Mouse (Mus musculus): ENCODE results near the gene Rapgef6. TPM values are rescaled to one million over a fixed set of nuclear protein-coding genes. Genes with fewer than 3 reads are reported as not detected.
A peak's percentile ranks its signal among the peaks of the same experiment; 100 is the strongest.

The Rapgef6 gene
- 13.0 and 13.1 TPM in 2 replicates for polyA plus RNA-seq (2012; rRNA removed)

DNA sequence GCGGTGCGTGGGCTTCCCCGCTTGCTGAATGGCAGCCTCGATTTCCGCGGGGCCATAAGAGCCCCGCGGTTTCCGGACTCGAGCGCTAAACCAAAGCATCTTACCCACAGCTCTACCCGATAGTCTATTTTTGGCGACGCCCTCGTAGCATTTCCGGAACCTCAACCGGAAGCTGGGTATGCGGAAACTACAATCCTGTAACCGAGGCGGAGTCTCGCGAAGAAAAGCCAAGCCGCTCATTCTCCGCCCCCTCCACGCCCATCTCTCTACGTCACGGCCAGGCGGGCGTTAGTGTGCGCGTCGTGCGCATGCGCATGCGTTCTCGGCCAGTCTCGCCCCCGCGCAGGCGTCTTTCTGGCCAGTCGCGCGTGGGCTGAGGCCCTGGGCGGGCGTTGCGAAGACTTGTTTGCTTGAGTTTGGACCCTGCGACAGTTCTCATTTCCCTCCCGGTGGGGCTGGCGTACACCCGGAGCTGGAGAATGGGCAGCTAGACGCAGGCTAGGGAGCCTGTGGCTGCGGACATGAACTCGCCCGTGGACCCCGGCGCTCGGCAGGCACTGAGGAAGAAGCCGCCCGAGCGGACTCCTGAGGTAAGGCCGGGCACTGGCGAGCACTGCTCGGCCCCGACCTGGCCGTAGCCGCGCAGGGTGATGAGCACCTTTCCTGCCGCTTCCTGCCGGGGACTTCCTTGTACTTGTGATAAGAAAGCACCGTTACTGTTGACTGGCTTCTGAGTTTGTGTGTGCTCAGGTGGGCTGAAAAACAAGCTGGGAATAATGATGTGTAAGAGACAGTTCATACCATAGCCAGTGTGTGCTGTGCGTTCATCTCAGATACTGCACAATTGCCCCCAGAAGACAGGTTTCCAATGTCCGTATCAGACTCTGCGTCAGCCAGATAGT lies at the start of gene Rapgef6:
Rapgef6 (plus strand) TSS at position 319 of the 902 bp plus-strand sequence.
- peak; percentile 91 for DNase-seq (ENCODE audit: low spot score)

DNA sequence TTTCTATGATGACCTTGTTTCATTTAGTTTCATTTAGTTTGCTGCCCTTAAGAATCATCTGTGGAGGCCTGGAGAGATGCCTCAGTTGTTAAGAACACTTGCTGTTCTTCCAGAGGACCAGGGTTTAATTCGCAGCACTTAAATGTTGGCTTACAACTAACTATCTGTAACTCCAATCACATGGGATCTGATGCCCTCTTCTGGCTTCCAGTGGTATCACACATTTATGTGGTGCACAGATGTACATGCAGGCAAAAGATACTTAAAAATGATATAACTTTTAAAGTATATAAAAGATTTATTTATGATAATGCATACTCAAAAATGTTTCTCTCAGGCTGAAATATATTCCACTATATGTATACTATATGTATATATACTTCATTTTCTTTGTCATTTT lies 44.2 kb upstream of the Rapgef6 start:
- no peak for DNase-seq (ENCODE audit: low spot score)

DNA sequence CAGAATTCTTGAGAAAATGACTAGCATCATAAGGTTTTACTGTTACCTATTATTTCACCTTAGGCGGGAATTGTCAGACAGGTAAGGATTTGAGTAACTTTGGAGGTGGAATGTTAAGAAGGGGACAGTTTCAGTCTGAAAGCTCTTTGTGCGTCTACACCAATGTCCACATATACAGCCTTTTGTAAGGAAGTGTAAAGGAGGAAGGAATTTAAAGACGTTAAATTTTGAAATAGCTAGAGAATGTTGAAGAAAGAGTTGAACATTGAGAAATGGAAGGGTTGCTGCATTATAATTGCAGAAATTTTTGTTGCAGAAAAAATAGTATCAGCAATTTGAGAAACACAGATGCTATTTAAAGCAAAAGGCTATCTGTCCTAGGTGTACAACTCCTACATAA lies 36.6 kb upstream of the Rapgef6 start:
- no peak for DNase-seq (ENCODE audit: low spot score)

DNA sequence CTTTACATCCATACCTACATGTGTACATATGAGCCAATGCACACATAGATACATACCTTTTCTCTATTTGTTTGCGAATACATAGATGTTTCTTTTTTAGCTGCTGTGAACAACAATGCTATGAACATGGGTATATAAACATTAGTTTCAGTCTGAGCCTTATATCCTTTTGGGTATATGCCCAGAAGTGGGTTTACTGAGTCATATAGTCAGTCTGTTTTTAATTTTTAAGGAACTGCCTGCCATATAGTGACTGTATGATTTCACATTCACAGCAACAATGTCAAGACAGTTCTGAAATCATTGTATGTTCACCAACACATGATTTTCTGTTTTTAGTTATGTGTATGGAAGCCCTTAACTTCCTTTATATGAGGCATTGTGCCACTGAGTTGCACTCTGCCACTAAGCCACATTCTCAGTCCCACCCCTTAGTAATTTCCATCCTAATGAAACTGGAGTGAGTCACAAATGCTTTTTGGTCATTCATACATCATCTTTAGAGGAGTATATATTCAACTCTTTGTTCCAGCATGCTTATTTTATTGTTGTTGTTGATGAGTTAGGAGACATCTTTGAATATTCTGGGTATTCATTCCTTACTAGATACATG lies 30.6 kb upstream of the Rapgef6 start:
- no peak for DNase-seq (ENCODE audit: low spot score)

DNA sequence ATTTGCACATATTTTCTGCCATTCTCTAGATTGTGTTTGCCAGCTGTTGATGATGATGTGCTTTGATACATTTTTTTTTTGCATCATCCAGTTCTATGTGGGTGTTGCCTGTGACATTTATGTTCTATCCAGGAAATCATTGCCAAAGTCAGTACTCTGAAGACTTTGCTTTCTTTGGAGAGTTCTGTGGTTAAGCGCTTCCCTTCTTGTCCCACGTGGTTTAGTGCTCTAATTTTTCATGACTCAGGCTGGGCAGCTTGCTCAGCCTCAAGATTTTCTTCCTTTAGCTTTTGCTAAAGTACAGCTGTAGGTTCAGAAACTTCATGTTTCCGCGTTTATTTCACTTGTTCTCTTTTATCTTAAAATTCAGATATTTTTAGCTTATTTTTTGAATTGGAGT lies 30.1 kb upstream of the Rapgef6 start:
- DNase-seq (ENCODE audit: low spot score), result no peak

DNA sequence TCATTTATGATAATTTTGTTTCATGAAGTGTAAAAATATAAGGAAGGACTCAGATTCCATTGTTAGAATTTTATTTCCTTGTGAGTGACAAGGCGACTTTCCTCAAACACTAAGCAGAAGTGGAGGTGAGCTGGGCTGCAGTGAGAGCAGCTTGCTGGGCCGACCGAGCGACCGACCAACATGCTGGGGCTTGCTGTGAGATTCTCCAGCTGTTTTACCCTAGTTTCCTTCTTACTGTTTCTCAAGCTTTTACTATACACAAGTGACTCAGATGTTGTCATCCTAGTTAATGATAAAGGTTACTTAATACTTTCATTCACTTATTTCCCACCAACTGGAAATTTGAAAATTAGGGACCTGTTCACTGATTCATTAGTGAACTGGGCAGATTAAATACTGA lies 22.8 kb upstream of the Rapgef6 start:
- no peak for DNase-seq (ENCODE audit: low spot score)

DNA sequence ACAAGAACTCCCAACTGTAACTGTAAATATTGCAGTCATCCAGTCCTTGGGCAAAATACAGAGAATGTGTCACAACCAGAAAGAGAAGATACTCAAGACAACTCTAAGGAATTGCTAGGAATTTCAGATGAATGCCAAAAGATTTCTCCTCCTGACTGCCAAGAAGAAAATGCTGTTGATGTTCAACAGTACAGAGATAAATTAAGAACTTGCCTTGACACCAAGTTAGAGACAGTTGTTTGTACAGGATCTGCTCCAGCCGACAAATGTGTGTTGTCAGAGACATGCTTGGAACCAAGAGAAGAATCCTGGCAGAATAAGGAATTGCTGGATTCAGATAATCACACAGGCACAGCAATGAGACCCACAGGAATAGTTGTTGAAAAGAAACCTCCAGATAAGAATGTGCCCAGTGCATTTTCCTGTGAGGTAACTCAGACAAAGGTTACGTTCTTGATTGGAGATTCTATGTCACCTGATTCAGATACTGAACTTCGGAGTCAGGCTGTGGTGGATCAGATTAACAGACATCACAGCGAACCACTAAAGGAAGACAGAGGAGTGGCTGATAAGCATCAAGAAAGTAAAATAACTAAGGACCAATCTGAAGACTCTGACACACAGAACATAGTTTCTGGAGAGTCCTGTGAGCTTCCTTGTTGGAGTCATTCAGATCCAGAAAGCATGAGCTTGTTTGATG lies 20.0 kb upstream of the Rapgef6 start:
- no peak for DNase-seq (ENCODE audit: low spot score)

DNA sequence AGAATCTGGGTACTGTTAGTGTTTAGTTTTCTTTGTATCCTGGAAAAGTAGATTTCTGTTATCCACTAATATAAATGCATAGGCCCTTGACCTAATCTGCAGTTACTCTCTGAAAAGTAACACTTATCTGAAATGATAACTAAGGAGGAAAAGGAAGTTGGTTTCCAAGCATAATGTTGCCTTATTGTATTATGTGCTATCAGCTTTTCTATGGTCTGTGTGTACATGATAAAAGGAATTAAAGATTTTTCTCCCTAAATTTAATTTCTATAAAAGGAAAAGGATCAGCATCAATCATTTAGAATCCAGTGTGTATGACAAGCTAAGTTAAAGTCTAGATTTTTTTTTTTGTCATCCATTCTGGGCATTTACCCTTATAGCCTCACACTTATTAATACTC lies 9.1 kb upstream of the Rapgef6 start:
- DNase-seq (ENCODE audit: low spot score), result no peak

DNA sequence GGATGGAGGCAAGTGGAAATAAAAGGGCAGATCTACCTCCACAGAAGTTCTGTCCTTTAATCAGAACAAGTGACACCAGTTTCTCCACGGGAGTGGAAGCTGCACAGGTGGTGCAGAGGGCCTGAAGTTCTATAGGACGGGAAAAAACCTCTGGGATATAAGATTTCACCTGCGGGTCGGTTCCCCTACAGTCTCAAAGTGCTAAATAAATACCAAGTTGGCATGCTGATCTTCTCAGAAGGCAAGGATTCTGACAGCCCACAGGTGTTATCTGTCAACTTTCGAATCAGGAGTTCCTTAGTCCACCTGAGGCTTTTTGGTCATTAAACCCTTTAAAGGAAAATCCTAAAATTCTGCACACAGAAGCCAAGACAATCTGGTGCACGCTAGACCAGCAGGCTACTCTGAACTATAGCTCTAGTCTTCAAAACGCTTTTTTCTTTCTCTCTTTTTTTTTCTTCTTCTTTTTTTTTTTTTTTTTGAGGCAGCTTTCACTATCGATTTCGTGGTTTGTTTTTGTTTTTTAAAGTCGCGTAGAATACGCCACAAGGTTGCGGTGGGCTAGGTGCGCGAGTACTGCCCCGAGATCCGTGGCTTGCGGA lies 619 bp upstream of the Rapgef6 start:
- DNase-seq (ENCODE audit: low spot score), result no peak

DNA sequence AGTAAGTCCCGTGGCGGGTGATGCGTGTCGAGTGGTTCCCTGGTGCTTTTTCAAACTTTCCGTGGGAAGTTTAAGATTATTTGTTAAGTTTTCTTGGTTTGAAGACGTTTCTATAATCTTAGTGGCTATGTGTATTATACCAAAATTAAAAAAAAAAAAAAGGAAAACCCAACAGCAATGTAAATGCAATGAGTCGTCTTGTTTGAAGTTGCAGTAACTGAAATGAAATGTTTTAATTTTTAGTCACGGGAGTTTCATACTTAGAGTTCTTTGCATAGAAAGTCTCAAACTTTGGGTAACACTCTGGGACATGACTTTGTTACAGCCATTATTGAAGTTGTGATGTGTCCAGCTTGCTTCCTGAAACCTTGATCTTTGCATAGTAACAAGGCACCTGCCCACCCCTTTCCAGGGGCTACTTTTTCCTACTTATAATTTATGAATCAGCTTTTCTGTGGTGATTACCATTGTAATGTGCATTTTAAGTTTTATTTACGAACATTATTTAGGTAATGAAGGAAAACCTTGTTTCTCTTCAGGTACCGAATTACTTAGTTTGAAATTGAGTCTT lies 869 bp downstream of the Rapgef6 start:
- no peak for DNase-seq (ENCODE audit: low spot score)

DNA sequence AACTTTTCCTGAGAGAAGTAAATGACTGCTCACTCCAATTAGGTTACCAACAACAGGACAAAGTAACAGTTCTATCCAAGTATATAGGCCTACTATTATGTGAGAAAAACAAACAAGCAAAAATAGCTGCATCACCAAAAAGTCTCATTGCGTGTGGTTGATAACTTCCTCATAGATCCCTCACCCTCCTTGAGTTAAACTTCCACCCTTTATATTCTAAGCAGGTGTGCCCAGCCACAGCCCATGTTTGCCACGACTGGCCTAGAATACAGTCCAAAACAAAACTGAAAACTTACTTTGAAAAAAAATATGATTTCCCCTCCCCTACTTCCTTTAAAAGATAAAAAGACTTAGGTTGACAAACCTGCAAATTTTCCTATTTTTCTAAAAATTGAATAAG lies 5.4 kb downstream of the Rapgef6 start:
- DNase-seq (ENCODE audit: low spot score), result no peak

DNA sequence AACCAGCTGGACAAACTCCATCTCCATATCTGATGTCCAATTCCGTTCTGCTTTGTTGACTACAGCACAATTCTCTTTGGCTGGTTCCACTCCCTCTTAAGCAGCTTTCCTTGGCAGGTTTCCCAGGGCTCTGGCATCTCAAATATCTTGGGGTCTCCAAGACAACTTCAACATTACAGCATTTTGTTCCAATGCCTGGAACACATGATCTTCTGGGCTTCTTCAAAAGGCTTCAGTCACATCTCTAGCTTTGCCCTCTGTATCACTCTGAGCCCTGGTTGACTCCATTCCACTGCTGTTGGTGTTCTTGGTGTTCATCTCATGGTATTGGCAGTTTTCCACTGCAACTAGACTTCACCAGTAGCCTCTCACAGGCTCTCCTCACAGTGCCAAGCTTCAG lies 7.7 kb downstream of the Rapgef6 start:
- DNase-seq (ENCODE audit: low spot score), result no peak

DNA sequence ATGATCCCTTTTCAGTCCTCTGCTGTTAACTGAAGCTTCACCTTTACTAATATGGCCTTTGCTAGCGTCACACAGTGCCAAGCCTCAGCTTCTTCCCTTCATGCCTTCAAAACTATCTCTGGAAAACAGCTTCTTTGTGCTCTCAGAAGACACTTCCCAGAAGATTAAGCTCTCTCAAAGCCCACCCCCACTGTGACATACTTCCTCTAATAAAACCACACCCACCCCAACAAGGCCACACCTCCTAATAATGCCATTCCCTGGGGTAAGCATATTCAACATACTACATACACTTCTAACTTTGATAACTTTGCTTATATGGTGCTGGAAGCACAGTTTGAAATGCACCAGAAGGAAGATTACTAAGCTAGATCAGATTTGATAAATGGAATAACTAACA lies 8.3 kb downstream of the Rapgef6 start:
- no peak for DNase-seq (ENCODE audit: low spot score)

DNA sequence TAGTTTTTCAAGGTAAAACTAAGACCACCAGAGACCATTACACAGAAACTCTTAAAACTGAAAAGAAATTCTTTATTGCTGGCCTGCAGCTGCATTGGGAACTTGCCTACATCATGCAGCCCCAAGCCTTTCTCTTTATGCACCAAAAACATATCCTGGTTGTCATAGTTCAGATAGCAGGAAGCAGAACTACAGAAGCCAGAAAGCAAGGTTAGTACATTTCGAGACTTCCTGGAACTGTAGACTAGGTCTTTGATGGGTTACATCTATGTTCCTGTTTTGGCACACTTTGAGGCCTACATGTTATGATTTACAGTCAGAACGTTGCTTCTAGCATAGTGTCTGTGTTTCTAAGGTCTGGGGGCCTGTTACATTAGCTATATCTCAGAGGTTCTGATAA lies 11.2 kb downstream of the Rapgef6 start:
- DNase-seq (ENCODE audit: low spot score), result no peak

DNA sequence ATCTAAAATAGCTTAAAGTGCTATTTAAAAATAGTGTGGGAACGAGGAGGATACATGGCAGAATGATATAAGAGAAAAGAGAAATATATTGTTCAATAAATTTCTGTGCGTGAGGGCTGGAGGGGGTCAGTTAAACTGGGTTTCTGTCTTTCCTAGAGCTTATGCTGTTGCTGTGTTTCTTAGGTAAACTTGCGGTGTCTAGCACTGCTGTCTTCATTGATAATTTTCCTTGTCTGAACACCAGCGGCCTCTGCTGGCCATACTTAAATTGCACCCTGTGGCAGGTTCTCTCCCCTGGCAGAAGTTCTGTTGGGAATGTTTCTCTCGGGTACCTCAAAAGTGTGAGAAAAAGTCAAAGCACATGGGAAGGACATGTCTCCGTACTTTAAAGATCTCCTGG lies 12.2 kb downstream of the Rapgef6 start:
- DNase-seq (ENCODE audit: low spot score), result peak; percentile 53

DNA sequence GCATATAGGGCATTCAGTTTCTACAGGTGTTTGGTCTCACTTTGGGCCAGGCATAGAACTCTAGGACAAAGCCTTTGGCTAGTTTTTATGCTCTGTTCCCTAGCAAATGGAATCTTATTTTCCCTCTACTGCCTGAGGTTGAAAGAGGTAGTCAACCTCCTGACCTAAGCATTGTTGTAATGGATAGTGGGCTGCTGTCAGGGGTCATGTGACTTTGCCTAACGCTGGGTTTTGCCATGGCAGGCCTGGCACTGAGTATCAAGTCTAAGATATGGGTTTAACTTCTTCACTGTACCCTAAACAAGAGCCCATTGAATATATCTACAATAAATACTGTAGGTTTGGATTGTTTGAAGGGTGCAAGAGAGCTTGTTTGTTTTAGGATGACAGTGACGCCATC lies 16.4 kb downstream of the Rapgef6 start:
- DNase-seq (ENCODE audit: low spot score), result no peak

DNA sequence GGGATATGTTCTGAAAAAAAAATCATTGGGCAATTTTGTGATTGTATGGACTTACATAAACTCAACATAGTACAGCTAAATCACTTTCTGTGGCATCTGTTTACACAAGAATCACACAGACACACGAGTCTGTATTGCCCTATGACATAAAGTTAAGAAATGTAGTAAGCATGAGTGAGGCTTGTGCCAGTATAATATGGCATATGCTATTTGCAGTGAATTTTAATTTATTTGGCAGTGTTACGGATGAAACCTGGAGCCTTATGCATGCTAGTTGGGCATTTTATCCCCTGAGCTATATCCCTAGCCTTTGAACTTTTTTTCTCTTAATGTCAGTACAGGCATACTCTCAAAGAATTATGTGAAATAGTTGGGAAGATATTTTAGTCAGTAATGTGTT lies 16.8 kb downstream of the Rapgef6 start:
- no peak for DNase-seq (ENCODE audit: low spot score)

DNA sequence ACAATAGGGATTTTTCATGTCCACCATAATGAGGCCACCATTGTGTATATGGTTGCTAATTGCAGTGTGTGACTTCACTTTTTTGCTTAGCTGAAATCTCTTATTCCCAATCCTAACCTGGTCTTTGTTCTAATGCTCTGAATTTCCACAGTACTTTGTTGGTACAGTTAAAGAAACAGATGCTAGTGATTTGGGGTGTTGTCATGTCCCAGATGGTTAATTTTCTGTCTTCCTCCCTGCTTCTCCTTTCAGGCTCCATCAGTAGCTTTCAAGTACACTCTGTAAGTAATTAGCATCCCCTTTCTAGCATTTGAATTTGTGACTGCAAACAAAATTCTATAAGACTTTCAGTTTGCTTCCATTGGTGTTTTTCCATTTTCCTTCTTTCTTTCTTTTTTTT lies 17.7 kb downstream of the Rapgef6 start:
- no peak for DNase-seq (ENCODE audit: low spot score)

DNA sequence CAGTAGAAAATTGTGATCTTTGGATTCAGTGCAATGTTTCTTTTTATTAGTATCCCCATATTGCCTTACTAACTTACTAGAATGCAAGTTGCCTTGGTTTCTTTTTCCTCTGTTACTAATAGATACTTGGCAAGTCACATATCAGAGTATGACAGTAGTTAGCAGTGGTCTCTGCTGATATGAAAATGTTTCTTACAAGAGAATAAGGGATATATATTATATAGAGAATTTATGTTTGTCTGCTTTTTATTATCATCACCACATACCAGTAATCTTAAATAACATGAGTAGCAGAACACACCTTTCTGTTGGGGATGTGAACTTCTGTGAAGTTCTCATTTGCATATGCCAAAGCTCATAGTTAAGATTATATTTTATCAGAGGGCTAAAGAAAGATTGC lies 19.8 kb downstream of the Rapgef6 start:
- DNase-seq (ENCODE audit: low spot score), result no peak

DNA sequence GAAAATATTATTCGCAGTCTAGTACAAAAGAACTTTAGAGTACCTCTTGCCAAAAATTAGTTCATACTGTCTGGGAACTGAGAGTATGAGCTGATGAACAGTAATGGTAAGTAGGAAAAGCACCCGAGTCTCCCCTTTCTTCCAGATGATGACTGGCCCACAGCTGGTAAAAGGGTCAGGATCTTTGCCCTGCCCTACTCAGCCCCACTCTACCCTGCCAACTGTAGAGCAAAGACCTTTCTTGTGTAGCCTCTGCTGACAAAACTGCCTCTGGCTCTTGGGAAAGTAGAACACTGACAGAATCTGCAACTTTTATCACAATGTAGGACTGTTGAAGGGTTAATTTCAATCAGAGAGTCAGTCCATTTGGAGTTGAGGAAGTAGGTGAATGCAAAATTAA lies 32.3 kb downstream of the Rapgef6 start:
- DNase-seq (ENCODE audit: low spot score), result no peak

DNA sequence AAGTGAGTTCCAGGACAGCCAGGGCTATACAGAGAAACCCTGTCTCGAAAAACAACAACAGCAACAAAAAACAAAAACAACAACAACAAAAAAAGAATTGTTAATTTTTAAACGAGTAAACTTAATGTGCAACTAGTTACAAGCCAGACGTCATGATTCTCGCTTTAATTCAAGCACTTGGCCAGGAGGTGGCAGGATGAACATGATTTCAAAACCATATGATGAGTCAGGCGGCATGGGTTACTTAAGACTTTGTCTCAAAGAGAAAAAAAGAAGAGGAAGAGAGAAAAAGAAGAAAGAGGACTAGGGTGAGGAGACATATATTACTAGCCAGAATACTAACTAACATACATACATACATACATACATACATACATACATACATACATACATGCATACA lies 40.1 kb downstream of the Rapgef6 start:
- DNase-seq (ENCODE audit: low spot score), result no peak

DNA sequence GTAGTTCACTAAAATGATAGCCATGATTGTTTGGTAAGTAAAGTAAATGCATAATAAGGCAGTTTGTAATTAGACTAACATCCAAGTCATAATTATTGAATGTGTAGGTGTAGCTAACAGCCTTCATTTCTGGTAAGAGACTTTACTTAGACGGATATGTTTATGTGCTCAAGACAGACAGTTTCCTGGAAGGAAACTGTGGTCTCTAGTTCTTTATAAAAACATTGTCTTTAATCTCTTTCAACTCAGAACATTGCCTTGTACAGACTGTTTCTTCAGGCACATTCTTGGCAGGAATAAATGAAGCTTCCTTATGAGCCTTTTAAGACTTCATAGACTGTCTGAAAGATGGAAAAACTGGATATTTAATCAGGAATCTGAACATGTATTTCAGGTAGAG lies 45.3 kb downstream of the Rapgef6 start:
- no peak for DNase-seq (ENCODE audit: low spot score)
